Mouse (Mus musculus): ENCODE data around the gene Hes6. TPM values are rescaled to one million over a fixed set of nuclear protein-coding genes. Genes with fewer than 3 reads are reported as not detected.

The Hes6 gene
- polyA plus RNA-seq, 1 experiment from 2014 or later = 364 TPM

- Histone ChIP-seq H3K4me1 (no peaks in the 10 kb centered on the region), H3K27ac (no peak overlapping the region), H3K9me3 (no peaks in the 10 kb centered on the region), H3K27me3 (replicated peaks) (no peaks in the 10 kb centered on the region), H3K36me3 (peaks cover 91% of the 10 kb centered on the region), H3K9ac (no peak overlapping the region), H3K4me3 (no peak overlapping the region), H3K4me2 (replicated peaks) (no peak overlapping the region)
- 93% methylated on average over 4 of the region's 4 CpGs for WGBS
- ATAC-seq (ENCODE audit: low FRiP score, low read depth) = no peak
Observed at GRCm38 (mm10) chr1:91381091-91381471, 32.8 kb downstream of the Hes6 start.

- Histone ChIP-seq H3K27me3 (replicated peaks) (no peaks in the 10 kb centered on the region), H3K4me1 (no peaks in the 10 kb centered on the region), H3K27ac (no peak overlapping the region), H3K4me2 (replicated peaks) (no peak overlapping the region), H3K9me3 (no peaks in the 10 kb centered on the region), H3K4me3 (no peak overlapping the region), H3K9ac (no peak overlapping the region), H3K36me3 (peaks cover 93% of the 10 kb centered on the region)
- WGBS = 63% methylated on average over 7 of the region's 7 CpGs
- 0 out of 2 replicates have a peak, but pooled peaks have one; percentile 37 for ATAC-seq (ENCODE audit: low FRiP score, low read depth)
Observed at GRCm38 (mm10) chr1:91380453-91381090, 33.3 kb downstream of the Hes6 start.

- WGBS = 91% methylated on average over 6 of the region's 6 CpGs
- H3K36me3 ChIP-seq = peaks cover 82% of the 10 kb centered on the region
Observed at GRCm38 (mm10) chr1:91373414-91373835, 40.4 kb downstream of the Hes6 start.

GRCm38 (mm10) chr1:91370055-91370454 lies 43.8 kb downstream of the Hes6 start:
- Histone ChIP-seq H3K4me2 (replicated peaks) (no peak overlapping the region), H3K4me1 (peaks cover 7% of the 10 kb centered on the region; the same call in 1 of the 2 replicates), H3K27me3 (replicated peaks) (peaks cover 19% of the 10 kb centered on the region; the same call in 1 of the 2 replicates), H3K36me3 (peaks cover 48% of the 10 kb centered on the region), H3K9me3 (no peaks in the 10 kb centered on the region), H3K4me3 (no peak overlapping the region), H3K9ac (no peak overlapping the region), H3K27ac (no peak overlapping the region)
- no peak for ATAC-seq (ENCODE audit: low FRiP score, low read depth)
- 89% methylated on average over 23 of the region's 23 CpGs for WGBS

More at GRCm38 (mm10) chr1:91373414-91373835, 40.4 kb downstream of the Hes6 start:
- no peak overlapping the region for H3K9ac ChIP-seq
- no peak overlapping the region for H3K27ac ChIP-seq
- H3K4me1 ChIP-seq = no peaks in the 10 kb centered on the region
- ATAC-seq (ENCODE audit: low FRiP score, low read depth) = no peak
- H3K27me3 ChIP-seq (replicated peaks) = no peaks in the 10 kb centered on the region
- no peaks in the 10 kb centered on the region for H3K9me3 ChIP-seq
- no peak overlapping the region for H3K4me2 ChIP-seq (replicated peaks)
- H3K4me3 ChIP-seq = no peak overlapping the region

- Histone ChIP-seq H3K4me2 (replicated peaks) (no peak overlapping the region), H3K27me3 (replicated peaks) (peaks cover 19% of the 10 kb centered on the region; the same call in 1 of the 2 replicates), H3K4me1 (peaks cover 7% of the 10 kb centered on the region; the same call in 1 of the 2 replicates), H3K27ac (no peak overlapping the region), H3K4me3 (no peak overlapping the region), H3K36me3 (peaks cover 41% of the 10 kb centered on the region), H3K9ac (no peak overlapping the region), H3K9me3 (no peaks in the 10 kb centered on the region)
- WGBS = 60% methylated on average over 4 of the region's 4 CpGs
- no peak for ATAC-seq (ENCODE audit: low FRiP score, low read depth)
Observed at GRCm38 (mm10) chr1:91369408-91369807, 44.4 kb downstream of the Hes6 start.

- 96% methylated on average over 3 of the region's 3 CpGs for WGBS
- peaks cover 19% of the 10 kb centered on the region; the same call in 1 of the 2 replicates for H3K27me3 ChIP-seq (replicated peaks)
- H3K4me3 ChIP-seq = no peak overlapping the region
- ATAC-seq (ENCODE audit: low FRiP score, low read depth) = no peak
- H3K4me1 ChIP-seq = peaks cover 7% of the 10 kb centered on the region; the same call in 1 of the 2 replicates
- 0 out of 2 replicates have a peak, but pooled peaks cover 3% of the 10 kb centered on the region for H3K9me3 ChIP-seq
- no peak overlapping the region for H3K27ac ChIP-seq
- 0 out of 2 replicates have a peak overlapping the region, but pooled peaks have one; percentile 63 for H3K4me2 ChIP-seq (replicated peaks)
- H3K9ac ChIP-seq = no peak overlapping the region
- peaks cover 22% of the 10 kb centered on the region for H3K36me3 ChIP-seq
Observed at GRCm38 (mm10) chr1:91367295-91367694, 46.5 kb downstream of the Hes6 start.

GRCm38 (mm10) chr1:91366215-91367108 lies 47.4 kb downstream of the Hes6 start, which contains the start of gene Erfe:
Gene Erfe (plus strand): TSS chr1:91366430.
- peak; percentile 38; the same call in 1 of the 2 replicates for ATAC-seq (ENCODE audit: low FRiP score, low read depth)
- Histone ChIP-seq H3K36me3 (peaks cover 14% of the 10 kb centered on the region), H3K4me3 (peak within 1 kb of the TSS; percentile 32), H3K9me3 (0 out of 2 replicates have a peak, but pooled peaks cover 3% of the 10 kb centered on the region), H3K4me2 (replicated peaks) (peak within 1 kb of the TSS; percentile 63), H3K4me1 (peaks cover 7% of the 10 kb centered on the region; the same call in 1 of the 2 replicates), H3K27ac (no peak within 1 kb of the TSS), H3K27me3 (replicated peaks) (peaks cover 19% of the 10 kb centered on the region; the same call in 1 of the 2 replicates), H3K9ac (peak within 1 kb of the TSS; percentile 45; the same call in 1 of the 2 replicates)
- 1% methylated on average over 68 of the region's 68 CpGs for WGBS

GRCm38 (mm10) chr1:91365816-91366214 lies 48.0 kb downstream of the Hes6 start:
- no peak for ATAC-seq (ENCODE audit: low FRiP score, low read depth)
- H3K27ac ChIP-seq = no peak overlapping the region
- 30% methylated on average over 8 of the region's 8 CpGs for WGBS
- H3K4me2 ChIP-seq (replicated peaks) = peak overlapping the region; percentile 63
- peak overlapping the region; percentile 32; the same call in 1 of the 2 replicates for H3K4me3 ChIP-seq
- H3K9ac ChIP-seq = no peak overlapping the region; the same call in 1 of the 2 replicates
- peaks cover 7% of the 10 kb centered on the region; the same call in 1 of the 2 replicates for H3K36me3 ChIP-seq
- H3K27me3 ChIP-seq (replicated peaks) = peaks cover 19% of the 10 kb centered on the region; the same call in 1 of the 2 replicates
- H3K4me1 ChIP-seq = peaks cover 7% of the 10 kb centered on the region; the same call in 1 of the 2 replicates
- H3K9me3 ChIP-seq = 0 out of 2 replicates have a peak, but pooled peaks cover 3% of the 10 kb centered on the region

GRCm38 (mm10) chr1:91364822-91365644 lies 48.8 kb downstream of the Hes6 start:
- no peak overlapping the region for H3K27ac ChIP-seq
- H3K4me2 ChIP-seq (replicated peaks) = no peak overlapping the region
- no peak for ATAC-seq (ENCODE audit: low FRiP score, low read depth)
- no peak overlapping the region for H3K4me3 ChIP-seq
- H3K4me1 ChIP-seq = peaks cover 7% of the 10 kb centered on the region; the same call in 1 of the 2 replicates
- H3K27me3 ChIP-seq (replicated peaks) = peaks cover 19% of the 10 kb centered on the region; the same call in 1 of the 2 replicates
- peaks cover 3% of the 10 kb centered on the region; the same call in 1 of the 2 replicates for H3K36me3 ChIP-seq
- H3K9me3 ChIP-seq = 0 out of 2 replicates have a peak, but pooled peaks cover 3% of the 10 kb centered on the region
- WGBS = 93% methylated on average over 16 of the region's 16 CpGs
- H3K9ac ChIP-seq = no peak overlapping the region

- no peak overlapping the region for H3K4me3 ChIP-seq
- no peak overlapping the region for H3K4me2 ChIP-seq (replicated peaks)
- H3K27me3 ChIP-seq (replicated peaks) = peaks cover 14% of the 10 kb centered on the region; the same call in 1 of the 2 replicates
- no peak overlapping the region for H3K9ac ChIP-seq
- H3K9me3 ChIP-seq = 0 out of 2 replicates have a peak, but pooled peaks cover 3% of the 10 kb centered on the region
- H3K4me1 ChIP-seq = peaks cover 7% of the 10 kb centered on the region; the same call in 1 of the 2 replicates
- no peaks in the 10 kb centered on the region for H3K36me3 ChIP-seq
- WGBS = 83% methylated on average over 5 of the region's 5 CpGs
- no peak for ATAC-seq (ENCODE audit: low FRiP score, low read depth)
- H3K27ac ChIP-seq = no peak overlapping the region
Observed at GRCm38 (mm10) chr1:91362113-91362512, 51.7 kb downstream of the Hes6 start.

Data from neural tube, embryonic 12.5 days (tissue).